ENCODE assay signal across 11 mouse cellular contexts in the genomic region with DNA sequence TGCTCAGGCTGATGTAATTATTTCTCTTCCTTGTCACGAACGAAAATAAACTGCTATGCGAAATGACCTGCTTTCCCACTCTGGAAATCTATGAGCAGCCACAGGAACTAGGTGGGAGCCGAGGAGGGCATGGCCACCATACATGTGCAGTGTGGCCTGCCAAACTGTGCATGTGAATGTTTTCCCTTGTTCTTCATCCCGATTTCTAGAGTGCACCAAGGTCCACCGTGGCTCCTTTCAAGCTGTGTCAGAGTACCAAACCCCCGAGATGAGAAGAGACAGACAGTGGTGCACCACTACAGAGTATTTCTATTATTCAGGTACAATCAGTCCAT. TPM values are rescaled to one million over a fixed set of nuclear protein-coding genes. Genes with fewer than 3 reads are reported as not detected.
DNase-seq lines count a peak whose midpoint lies in the region; ATAC-seq lines count a peak whose summit lies in the region.
"Had no signal": no experiment of that assay in that cellular context is flagged by ENCODE, and none has a peak within 500 bp of the region (broad histone marks: within the 10 kb centered on the region; RNA-seq: fewer than 3 reads in every experiment).

No protein-coding gene starts in this region.

- peak overlapping the region; percentile 65 for H3K4me2 ChIP-seq in neural tube, embryonic 14.5 days (ENCODE audit: low read depth, low read length)

- no peak overlapping the region for H3K27ac ChIP-seq in hindbrain, embryonic 10.5 days
- H3K27ac ChIP-seq in neural tube, embryonic 14.5 days (ENCODE audit: low read depth, low read length): peak overlapping the region; percentile 23; the same call in 1 of the 2 replicates

- no peak for ATAC-seq in megakaryocyte, adult 5-6 weeks (ENCODE audit: poor library complexity, severe bottlenecking)
- peak; percentile 57 for ATAC-seq in neural tube, embryonic 14.5 days (ENCODE audit: low read depth)
- ATAC-seq: lung, postnatal 0 days had no signal

- H3K9me3 ChIP-seq in megakaryocyte, embryonic 14.5 days: no peaks in the 10 kb centered on the region
- H3K9me3 ChIP-seq in hindbrain, embryonic 10.5 days: no peaks in the 10 kb centered on the region
- no peaks in the 10 kb centered on the region for H3K9me3 ChIP-seq in neural tube, embryonic 14.5 days (ENCODE audit: control insufficient read depth, low read length)

- H3K4me3 ChIP-seq in megakaryocyte, embryonic 14.5 days (replicated peaks): peak overlapping the region; percentile 92
- H3K4me3 ChIP-seq in hindbrain, embryonic 10.5 days: peak overlapping the region; percentile 57
- peak overlapping the region; percentile 47 for H3K4me3 ChIP-seq in neural tube, embryonic 14.5 days (ENCODE audit: low read depth, low read length)

- H3K27me3 ChIP-seq in megakaryocyte, embryonic 14.5 days (replicated peaks): no peaks in the 10 kb centered on the region
- H3K27me3 ChIP-seq in hindbrain, embryonic 10.5 days (ENCODE audit: insufficient read depth, poor library complexity, severe bottlenecking): peaks cover 29% of the 10 kb centered on the region
- 0 out of 2 replicates have a peak, but pooled peaks cover 2% of the 10 kb centered on the region for H3K27me3 ChIP-seq in neural tube, embryonic 14.5 days (ENCODE audit: control insufficient read depth, insufficient read depth, low read length)

- H3K4me1 ChIP-seq in megakaryocyte, embryonic 14.5 days: peaks cover 83% of the 10 kb centered on the region
- peaks cover 12% of the 10 kb centered on the region for H3K4me1 ChIP-seq in hindbrain, embryonic 10.5 days (replicated peaks)
- no peaks in the 10 kb centered on the region for H3K4me1 ChIP-seq in neural tube, embryonic 14.5 days (ENCODE audit: control insufficient read depth, insufficient read depth, low read length)

- peak overlapping the region; percentile 66 for H3K9ac ChIP-seq in neural tube, embryonic 14.5 days (replicated peaks; ENCODE audit: low read depth, low read length)

- 16% methylated on average over 7 of the region's 7 CpGs for WGBS in hindbrain, embryonic 10.5 days
- WGBS in neural tube, embryonic 14.5 days: 16% methylated on average over 7 of the region's 7 CpGs

- peak; percentile 25 for DNase-seq in heart, adult 11 months
- DNase-seq in heart, adult 9 months (ENCODE audit: low spot score in 2 of 2): no peak
- no peak for DNase-seq in hindbrain, embryonic 10.5 days (ENCODE audit: low spot score)
- no peak for DNase-seq in gastrocnemius, adult 18-20 months (ENCODE audit: low spot score)
- DNase-seq in embryo, embryonic 11 days: no peak
- DNase-seq: B cell, adult 2 months; gastrocnemius, postnatal 10 days had no signal

- no peaks in the 10 kb centered on the region for H3K36me3 ChIP-seq in megakaryocyte, embryonic 14.5 days (replicated peaks; ENCODE audit: low read length)
- H3K36me3 ChIP-seq in hindbrain, embryonic 10.5 days: no peaks in the 10 kb centered on the region
- no peaks in the 10 kb centered on the region for H3K36me3 ChIP-seq in neural tube, embryonic 14.5 days (ENCODE audit: control insufficient read depth, insufficient read depth, low read length)

RNA-seq across cellular contexts. Expression of a gene that starts 0.2 kb away (rescaled TPM):
- polyA plus RNA-seq in megakaryocyte, embryonic 14.5 days (2012; ENCODE audit: insufficient read depth, low replicate concordance): 0.38 TPM in 1 of 2 replicates, not detected in the other
- total RNA-seq in megakaryocyte, adult 5-6 weeks (2015): not detected in 2 replicates
- not detected in 2 replicates for total RNA-seq in megakaryocyte, adult 5-6 weeks (2017)
- 0.40 and 0.82 TPM in 2 replicates for polyA plus RNA-seq in hindbrain, embryonic 10.5 days (2016; fragmentation: Nextera tagmentation; extraction: Ambion mirVana)
- polyA plus RNA-seq in neural tube, embryonic 14.5 days (2014; fragmentation: Nextera tagmentation; extraction: Ambion mirVana): 10.8 and 11.6 TPM in 2 replicates
- total RNA-seq in gastrocnemius, adult 18-20 months (2021): not detected
- polyA plus RNA-seq: lung, postnatal 0 days had no signal

RNA-seq across cellular contexts. Expression of a gene that starts 45.8 kb away (rescaled TPM):
- 2.2 and 5.1 TPM in 2 replicates for polyA plus RNA-seq in megakaryocyte, embryonic 14.5 days (2012; ENCODE audit: insufficient read depth, low replicate concordance)
- 1.5 and 2.8 TPM in 2 replicates for total RNA-seq in megakaryocyte, adult 5-6 weeks (2015)
- total RNA-seq in megakaryocyte, adult 5-6 weeks (2017): 0.33 and 0.53 TPM in 2 replicates
- polyA plus RNA-seq in hindbrain, embryonic 10.5 days (2016; fragmentation: Nextera tagmentation; extraction: Ambion mirVana): 8.1 and 12.5 TPM in 2 replicates
- 2.4 and 2.7 TPM in 2 replicates for polyA plus RNA-seq in neural tube, embryonic 14.5 days (2014; fragmentation: Nextera tagmentation; extraction: Ambion mirVana)
- not detected for total RNA-seq in gastrocnemius, adult 18-20 months (2021)
